Mouse (Mus musculus) limb, embryonic 15.5 days (tissue): ENCODE data around the gene Gm8922. TPM values are rescaled to one million over a fixed set of nuclear protein-coding genes. Genes with fewer than 3 reads are reported as not detected.
"Not testable (repeated sequence)": the region's sequence is repeated elsewhere in the genome, so short reads cannot be mapped to it uniquely, and the experiment has no call there.

Experiments used
- ATAC-seq: fragments of 200-750 bp; cut with Nextera tagmentation; 2 replicates; pipeline ENCODE4 v1.8.0; 2017; ENCODE audit warnings: low read depth, moderate TSS enrichment; ENCODE audit not compliant: insufficient number of reproducible peaks, low FRiP score, low TSS enrichment
- H3K27ac ChIP-seq: fragments of 300-500 bp; sonication (generic); 2 replicates; pipeline ENCODE4 v1.5.1; 2015; ENCODE audit warnings: moderate library complexity, mild to moderate bottlenecking, inconsistent platforms
- H3K27me3 ChIP-seq: fragments of 300-500 bp; sonication (generic); 2 replicates; pipeline ENCODE4 v1.6.1; 2015; ENCODE audit warnings: inconsistent platforms
- H3K36me3 ChIP-seq: fragments of 300-500 bp; sonication (generic); 2 replicates; pipeline ENCODE4 v1.6.1; 2015; ENCODE audit warnings: inconsistent platforms
- H3K4me1 ChIP-seq: fragments of 300-500 bp; sonication (generic); 2 replicates; pipeline ENCODE4 v1.6.1; 2015; ENCODE audit warnings: inconsistent platforms
- H3K4me2 ChIP-seq: fragments of 300-500 bp; sonication (generic); 2 replicates; pipeline ENCODE4 v1.6.1; 2015; ENCODE audit warnings: mild to moderate bottlenecking, inconsistent platforms
- H3K4me3 ChIP-seq: fragments of 300-500 bp; sonication (generic); 2 replicates; pipeline ENCODE4 v1.5.1; 2015; ENCODE audit warnings: mild to moderate bottlenecking, inconsistent platforms
- H3K9ac ChIP-seq: fragments of 300-500 bp; sonication (generic); 2 replicates; pipeline ENCODE4 v1.6.1; 2015; ENCODE audit warnings: inconsistent platforms
- H3K9me3 ChIP-seq: fragments of 300-500 bp; sonication (generic); 2 replicates; pipeline ENCODE4 v1.6.1; 2016; ENCODE audit warnings: inconsistent platforms
- WGBS: fragments of 180-500 bp; shearing (Covaris S2); methylation state at CpG from one replicate; pipeline ENCODE4 v1.1.7; 2015; 5-methylcytosine and 5-hydroxymethylcytosine counted together
- polyA plus RNA-seq: library from polyadenylated mRNA; unstranded; fragments of >200 nt; fragmentation: Nextera tagmentation; extraction: Ambion mirVana; gene quantifications from 2 replicates; pipeline ENCODE4 v1.2.1, GENCODE M21; 2015

The Gm8922 gene
- not detected in 2 replicates for polyA plus RNA-seq

- not testable (repeated sequence) for H3K27ac ChIP-seq, H3K36me3 ChIP-seq, H3K9ac ChIP-seq, H3K4me1 ChIP-seq, ATAC-seq, H3K27me3 ChIP-seq, H3K4me2 ChIP-seq, H3K4me3 ChIP-seq, H3K9me3 ChIP-seq
- WGBS: no CpG with 5 or more reads among the region's 2 CpGs
Measured at GRCm38 (mm10) chr5:11681659-11682058, at the start of gene Gm8922. Gene Gm8922 (plus strand): TSS chr5:11681959.

Other genes starting within 250 kb of the Gm8922 start
- not detected in 2 replicates for gene Gm8906, start 179.3 kb upstream of the Gm8922 start, polyA plus RNA-seq
- gene Gm6460, start 87.0 kb upstream of the Gm8922 start, polyA plus RNA-seq: not detected in 2 replicates
- gene Gm8926, start 88.6 kb downstream of the Gm8922 start, polyA plus RNA-seq: not detected in 2 replicates
- not detected in 2 replicates for gene Gm6465, start 163.6 kb downstream of the Gm8922 start, polyA plus RNA-seq
- not detected in 2 replicates for gene 4933402N22Rik, start 236.1 kb downstream of the Gm8922 start, polyA plus RNA-seq